Mouse (Mus musculus) heart, adult 2 months (tissue): Measurements from ENCODE around the gene Slc46a3. TPM values are rescaled to one million over a fixed set of nuclear protein-coding genes. Genes with fewer than 3 reads are reported as not detected.
"Not testable (repeated sequence)": the region's sequence is repeated elsewhere in the genome, so short reads cannot be mapped to it uniquely, and the experiment has no call there.

Source experiments
- DNase-seq, 2 experiments: peaks; one replicate each; pipeline ENCODE4 v3.0.0; 2021
- H3K27ac ChIP-seq: fragments of 200-600 bp; 2 replicates; pipeline ENCODE4 v1.8.1; 2022
- H3K27me3 ChIP-seq: fragments of 200-500 bp; 2 replicates; pipeline ENCODE4 v1.6.1; 2012; ENCODE audit warnings: mild to moderate bottlenecking, low read length, inconsistent platforms, mixed read lengths; ENCODE audit not compliant: control insufficient read depth, insufficient read depth
- H3K36me3 ChIP-seq: fragments of 200-500 bp; 2 replicates; pipeline ENCODE4 v1.6.1; 2012; ENCODE audit warnings: low read length, inconsistent platforms; ENCODE audit not compliant: control insufficient read depth, insufficient read depth
- H3K4me1 ChIP-seq: fragments of 200-500 bp; 2 replicates; pipeline ENCODE4 v1.6.1; 2011; ENCODE audit warnings: low read length; ENCODE audit not compliant: control insufficient read depth, insufficient read depth
- H3K4me3 ChIP-seq: fragments of 200-600 bp; 2 replicates; pipeline ENCODE4 v1.8.1; 2022
- H3K79me2 ChIP-seq: fragments of 200-500 bp; replicated peaks from 2 replicates; pipeline ENCODE4 v1.6.1; 2012; ENCODE audit warnings: mild to moderate bottlenecking, inconsistent platforms, low read length, moderate library complexity, mixed read lengths; ENCODE audit not compliant: control insufficient read depth, insufficient read depth
- H3K9ac ChIP-seq: fragments of 200-500 bp; 2 replicates; pipeline ENCODE4 v1.6.1; 2012; ENCODE audit warnings: low read depth, mild to moderate bottlenecking, control low read depth, inconsistent platforms, low read length, mixed read lengths
- CTCF ChIP-seq: fragments of 200-600 bp; IDR thresholded peaks from 2 replicates; pipeline ENCODE4 v1.8.1; 2022; ENCODE audit warnings: antibody characterized with exemption, mild to moderate bottlenecking, moderate library complexity
- EP300 ChIP-seq: fragments of 200-500 bp; IDR thresholded peaks from 2 replicates; pipeline ENCODE4 v1.6.1; 2011; ENCODE audit warnings: low read depth, low read length, control low read depth; ENCODE audit not compliant: insufficient read depth
- POLR2A ChIP-seq: fragments of 200-500 bp; IDR thresholded peaks from 2 replicates; pipeline ENCODE4 v1.6.1; 2011; ENCODE audit warnings: mild to moderate bottlenecking, low read depth, low read length, control low read depth; ENCODE audit not compliant: insufficient read depth
- WGBS: fragments of 180-500 bp; shearing (Covaris S2); methylation state at CpG from one replicate; pipeline ENCODE4 v1.1.7; 2018; 5-methylcytosine and 5-hydroxymethylcytosine counted together
- intact Hi-C: fragments of 180-260 bp; cut with DNase I; formaldehyde crosslinking; loops from one replicate; pipeline ENCODE4 v1.15.1; 2025
- polyA plus RNA-seq: library from polyadenylated mRNA; depleted of rRNA; stranded (reverse); fragments of >200 nt; gene quantifications from 2 replicates; pipeline ENCODE4 v1.2.3, GENCODE M21; 2012
- total RNA-seq, 2 experiments: library from RNA; stranded (reverse); gene quantifications; 2 replicates each; pipeline ENCODE4 v1.2.3; 2021

The Slc46a3 gene
- total and polyA plus RNA-seq, 3 experiments: 7.1 to 30.1 (median 16.4) TPM

DNA sequence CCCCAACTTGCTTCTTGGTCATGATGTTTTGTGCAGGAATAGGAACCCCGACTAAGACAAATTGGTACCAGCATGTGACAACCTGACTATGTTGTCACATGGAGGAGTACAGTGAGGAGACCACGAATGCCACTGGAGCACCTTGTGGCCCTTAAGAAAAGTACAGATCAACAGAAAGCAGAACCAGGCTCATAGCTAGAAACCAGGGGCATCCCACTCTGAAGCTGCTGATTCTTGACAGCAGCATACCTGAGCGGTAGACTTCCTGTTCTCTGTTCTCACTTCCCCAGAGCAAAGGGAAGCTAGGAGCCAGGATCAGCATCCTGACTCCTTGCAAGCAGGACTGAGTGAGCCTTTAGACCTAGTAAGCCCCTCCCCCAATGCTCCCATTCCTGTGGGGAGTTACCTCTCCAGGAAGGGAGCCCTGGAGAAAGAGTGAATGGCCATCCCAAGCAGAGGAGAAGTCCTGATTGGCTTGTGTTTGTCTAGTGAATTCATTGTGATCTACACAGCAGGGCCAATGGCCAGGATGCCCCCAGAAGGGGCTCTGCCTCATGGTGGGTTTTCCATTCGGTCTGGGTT, 4.4 kb upstream of the Slc46a3 start:
- H3K4me1 ChIP-seq: no peaks in the 10 kb centered on the region
- H3K27ac ChIP-seq: no peak overlapping the region
- TF ChIP-seq EP300 (no peak), POLR2A (no peak), CTCF (no peak)
- intact Hi-C loops: loop anchor here (10.0 kb wide), 1 partner anchor 46 kb away; no protein-coding TSS in a partner anchor
- 60% methylated on average over 4 of the region's 4 CpGs for WGBS
- H3K27me3 ChIP-seq: no peaks in the 10 kb centered on the region
- DNase-seq: no peak
- no peaks in the 10 kb centered on the region for H3K79me2 ChIP-seq
- no peak overlapping the region for H3K4me3 ChIP-seq
- H3K36me3 ChIP-seq: no peaks in the 10 kb centered on the region
- no peak overlapping the region for H3K9ac ChIP-seq

DNA sequence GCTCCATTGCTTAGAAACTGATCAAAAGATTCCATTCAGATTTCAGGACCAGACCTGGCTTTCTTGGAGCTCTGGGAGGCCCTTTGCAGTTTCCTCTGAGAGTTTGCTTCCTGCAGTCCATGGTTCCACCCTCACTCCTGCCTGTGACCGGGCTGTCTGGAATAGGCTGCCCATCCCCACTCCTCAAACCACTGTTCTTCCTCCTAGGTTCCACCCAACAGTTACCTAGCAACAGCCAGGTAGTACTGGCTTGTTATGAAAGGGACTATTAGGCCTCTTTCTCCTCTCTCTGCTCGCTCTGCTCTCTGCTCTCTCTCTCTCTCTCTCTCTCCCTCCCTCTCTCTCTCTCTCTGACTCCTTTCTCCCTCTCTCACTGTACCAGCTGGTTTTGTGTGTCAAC, 3.6 kb upstream of the Slc46a3 start:
- H3K27me3 ChIP-seq: no peaks in the 10 kb centered on the region
- no peaks in the 10 kb centered on the region for H3K36me3 ChIP-seq
- WGBS: 63% methylated on average over 2 of the region's 2 CpGs
- TF ChIP-seq EP300: no peak
- TF ChIP-seq CTCF: no peak
- 0 out of 2 replicates have a peak, but pooled peaks cover 1% of the 10 kb centered on the region for H3K4me1 ChIP-seq
- H3K9ac ChIP-seq: no peak overlapping the region
- no peak for DNase-seq
- intact Hi-C loops: loop anchor here (10.0 kb wide), 1 partner anchor 47 kb away; no protein-coding TSS in a partner anchor
- H3K79me2 ChIP-seq: no peaks in the 10 kb centered on the region
- no peak overlapping the region for H3K4me3 ChIP-seq
- H3K27ac ChIP-seq: no peak overlapping the region

DNA sequence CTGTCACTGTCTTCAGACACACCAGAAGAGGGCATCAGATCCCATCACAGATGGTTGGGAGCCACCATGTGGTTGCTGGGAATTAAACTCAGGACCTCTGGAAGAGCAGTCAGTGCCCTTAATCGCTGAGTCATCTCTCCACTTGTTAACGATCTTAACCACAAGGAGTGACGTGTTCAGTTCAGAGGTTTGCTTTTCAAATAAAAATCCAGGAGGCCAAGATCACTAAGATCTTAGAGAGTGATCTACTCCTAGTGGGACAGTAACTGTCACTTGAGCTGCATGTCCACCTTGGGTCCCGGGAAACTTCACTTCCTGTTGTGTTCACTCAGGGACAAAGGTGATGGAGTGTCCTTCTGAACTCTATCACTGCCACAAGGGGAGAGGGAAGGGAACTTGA, 1.9 kb upstream of the Slc46a3 start:
- H3K27ac ChIP-seq, H3K9ac ChIP-seq, H3K27me3 ChIP-seq, H3K4me1 ChIP-seq, H3K36me3 ChIP-seq, DNase-seq, H3K79me2 ChIP-seq, H3K4me3 ChIP-seq: not testable (repeated sequence)
- 77% methylated on average over 4 of the region's 4 CpGs for WGBS
- intact Hi-C loops: loop anchor here (10.0 kb wide), 1 partner anchor 48 kb away; no protein-coding TSS in a partner anchor

GRCm38 (mm10) chr5:147895436-147896198, 1.0 kb upstream of the Slc46a3 start:
- H3K27me3 ChIP-seq: no peaks in the 10 kb centered on the region
- 22% methylated on average over 16 of the region's 16 CpGs for WGBS
- TF ChIP-seq EP300 (no peak), CTCF (no peak), POLR2A (no peak)
- no peaks in the 10 kb centered on the region for H3K36me3 ChIP-seq
- no peak overlapping the region for H3K9ac ChIP-seq
- 0 out of 2 replicates have a peak, but pooled peaks cover 1% of the 10 kb centered on the region for H3K4me1 ChIP-seq
- peak overlapping the region; percentile 67; the same call in 1 of the 2 replicates for H3K27ac ChIP-seq
- H3K79me2 ChIP-seq: no peaks in the 10 kb centered on the region
- peak in 1 of 2 experiments; percentile 38 for DNase-seq
- intact Hi-C loops: loop anchor here (10.0 kb wide), 1 partner anchor 49 kb away; no protein-coding TSS in a partner anchor
- H3K4me3 ChIP-seq: peak overlapping the region; percentile 92

GRCm38 (mm10) chr5:147893766-147894454, 705 bp downstream of the Slc46a3 start:
- H3K9ac ChIP-seq: peak overlapping the region; percentile 85
- H3K36me3 ChIP-seq: no peaks in the 10 kb centered on the region
- intact Hi-C loops: loop anchor here (10.0 kb wide), 1 partner anchor 51 kb away; no protein-coding TSS in a partner anchor
- H3K27me3 ChIP-seq: no peaks in the 10 kb centered on the region
- TF ChIP-seq POLR2A: no peak
- no peak for TF ChIP-seq EP300
- no peak for TF ChIP-seq CTCF
- H3K4me1 ChIP-seq: 0 out of 2 replicates have a peak, but pooled peaks cover 1% of the 10 kb centered on the region
- H3K79me2 ChIP-seq: no peaks in the 10 kb centered on the region
- 3% methylated on average over 25 of the region's 25 CpGs for WGBS
- peak overlapping the region; percentile 87 for H3K27ac ChIP-seq
- peak in 1 of 2 experiments; percentile 61 for DNase-seq
- H3K4me3 ChIP-seq: peak overlapping the region; percentile 92
